Mouse (Mus musculus): ENCODE measurements around the gene Spata32. TPM values are rescaled to one million over a fixed set of nuclear protein-coding genes. Genes with fewer than 3 reads are reported as not detected.
A peak's percentile ranks its signal among the peaks of the same experiment; 100 is the strongest.

Gene Spata32
- polyA plus RNA-seq (2015; fragmentation: Nextera tagmentation; extraction: Ambion mirVana), result not detected in 2 replicates

GRCm38 (mm10) chr11:103217790-103218516, at the start of gene Spata32:
Gene Spata32 (minus strand): TSS chr11:103218432.
- 2% methylated on average over 45 of the region's 45 CpGs for WGBS
- Histone ChIP-seq H3K27me3 (peaks cover 4% of the 10 kb centered on the region; the same call in 1 of the 2 replicates), H3K4me3 (peak within 1 kb of the TSS; percentile 46), H3K27ac (no peak within 1 kb of the TSS), H3K9me3 (no peaks in the 10 kb centered on the region), H3K36me3 (peaks cover 16% of the 10 kb centered on the region), H3K4me2 (peak within 1 kb of the TSS; percentile 92), H3K4me1 (peaks cover 12% of the 10 kb centered on the region; the same call in 1 of the 2 replicates), H3K9ac (peak within 1 kb of the TSS; percentile 46)
- ATAC-seq (ENCODE audit: borderline replicate concordance, extremely low read depth, low FRiP score, low TSS enrichment), result peak; percentile 64; the same call in 1 of the 2 replicates

- peak; percentile 99 for ATAC-seq (ENCODE audit: borderline replicate concordance, extremely low read depth, low FRiP score, low TSS enrichment)
- peak within 1 kb of the TSS; percentile 78 for H3K4me3 ChIP-seq
- WGBS, result 1% methylated on average over 55 of the region's 55 CpGs
These were observed 49.4 kb upstream of the Spata32 start, which contains the start of gene Map3k14 for GRCm38 (mm10) chr11:103267346-103268219. Gene Map3k14 (minus strand): TSS chr11:103267472.

GRCm38 (mm10) chr11:103266729-103267345, 48.6 kb upstream of the Spata32 start:
- Histone ChIP-seq H3K4me1 (peaks cover 41% of the 10 kb centered on the region), H3K4me2 (peak overlapping the region; percentile 89), H3K36me3 (no peaks in the 10 kb centered on the region), H3K4me3 (peak overlapping the region; percentile 78), H3K9ac (peak overlapping the region; percentile 78), H3K9me3 (no peaks in the 10 kb centered on the region), H3K27me3 (no peaks in the 10 kb centered on the region), H3K27ac (peak overlapping the region; percentile 84)
- ATAC-seq (ENCODE audit: borderline replicate concordance, extremely low read depth, low FRiP score, low TSS enrichment), result 0 out of 2 replicates have a peak, but pooled peaks have one; percentile 0
- 1% methylated on average over 42 of the region's 42 CpGs for WGBS

More at GRCm38 (mm10) chr11:103267346-103268219, 49.4 kb upstream of the Spata32 start, which contains the start of gene Map3k14:
- H3K9me3 ChIP-seq, result no peaks in the 10 kb centered on the region
- H3K9ac ChIP-seq, result peak within 1 kb of the TSS; percentile 78
- H3K4me1 ChIP-seq, result peaks cover 35% of the 10 kb centered on the region
- H3K27ac ChIP-seq, result peak within 1 kb of the TSS; percentile 84
- no peaks in the 10 kb centered on the region for H3K27me3 ChIP-seq
- no peaks in the 10 kb centered on the region for H3K36me3 ChIP-seq
- H3K4me2 ChIP-seq, result peak within 1 kb of the TSS; percentile 89

GRCm38 (mm10) chr11:103265856-103266255, 47.6 kb upstream of the Spata32 start:
- 43% methylated on average over 2 of the region's 2 CpGs for WGBS
- Histone ChIP-seq H3K4me1 (peaks cover 42% of the 10 kb centered on the region), H3K4me2 (peak overlapping the region; percentile 89; the same call in 1 of the 2 replicates), H3K9ac (no peak overlapping the region), H3K36me3 (no peaks in the 10 kb centered on the region), H3K27ac (no peak overlapping the region), H3K9me3 (no peaks in the 10 kb centered on the region), H3K27me3 (no peaks in the 10 kb centered on the region), H3K4me3 (peak overlapping the region; percentile 78; the same call in 1 of the 2 replicates)
- no peak for ATAC-seq (ENCODE audit: borderline replicate concordance, extremely low read depth, low FRiP score, low TSS enrichment)

- Histone ChIP-seq H3K4me3 (no peak overlapping the region), H3K9me3 (no peaks in the 10 kb centered on the region), H3K4me2 (no peak overlapping the region), H3K27ac (no peak overlapping the region), H3K36me3 (no peaks in the 10 kb centered on the region), H3K9ac (no peak overlapping the region), H3K4me1 (peaks cover 42% of the 10 kb centered on the region), H3K27me3 (no peaks in the 10 kb centered on the region)
- no peak for ATAC-seq (ENCODE audit: borderline replicate concordance, extremely low read depth, low FRiP score, low TSS enrichment)
- 69% methylated on average over 7 of the region's 7 CpGs for WGBS
These were observed 47.0 kb upstream of the Spata32 start for GRCm38 (mm10) chr11:103265211-103265610.

- Histone ChIP-seq H3K36me3 (no peaks in the 10 kb centered on the region), H3K27me3 (no peaks in the 10 kb centered on the region), H3K4me3 (no peak overlapping the region), H3K9me3 (no peaks in the 10 kb centered on the region), H3K4me1 (peaks cover 42% of the 10 kb centered on the region), H3K9ac (no peak overlapping the region), H3K4me2 (no peak overlapping the region), H3K27ac (no peak overlapping the region)
- no peak for ATAC-seq (ENCODE audit: borderline replicate concordance, extremely low read depth, low FRiP score, low TSS enrichment)
- 81% methylated on average over 20 of the region's 20 CpGs for WGBS
These were observed 46.3 kb upstream of the Spata32 start for GRCm38 (mm10) chr11:103264427-103265005.

GRCm38 (mm10) chr11:103263551-103263950, 45.3 kb upstream of the Spata32 start:
- Histone ChIP-seq H3K4me2 (0 out of 2 replicates have a peak overlapping the region, but pooled peaks have one; percentile 5), H3K9ac (no peak overlapping the region), H3K9me3 (no peaks in the 10 kb centered on the region), H3K27ac (no peak overlapping the region), H3K27me3 (no peaks in the 10 kb centered on the region), H3K36me3 (no peaks in the 10 kb centered on the region), H3K4me3 (no peak overlapping the region), H3K4me1 (peaks cover 38% of the 10 kb centered on the region)
- ATAC-seq (ENCODE audit: borderline replicate concordance, extremely low read depth, low FRiP score, low TSS enrichment), result no peak
- WGBS, result 47% methylated on average over 10 of the region's 10 CpGs

GRCm38 (mm10) chr11:103262412-103263267, 44.4 kb upstream of the Spata32 start:
- ATAC-seq (ENCODE audit: borderline replicate concordance, extremely low read depth, low FRiP score, low TSS enrichment), result no peak
- no peaks in the 10 kb centered on the region for H3K27me3 ChIP-seq
- H3K4me3 ChIP-seq, result no peak overlapping the region
- H3K9me3 ChIP-seq, result no peaks in the 10 kb centered on the region
- H3K4me1 ChIP-seq, result peaks cover 30% of the 10 kb centered on the region
- H3K9ac ChIP-seq, result no peak overlapping the region
- no peak overlapping the region for H3K27ac ChIP-seq
- 49% methylated on average over 20 of the region's 20 CpGs for WGBS
- H3K36me3 ChIP-seq, result no peaks in the 10 kb centered on the region
- peak overlapping the region; percentile 25 for H3K4me2 ChIP-seq

GRCm38 (mm10) chr11:103261671-103262411, 43.6 kb upstream of the Spata32 start:
- H3K27ac ChIP-seq, result no peak overlapping the region
- no peaks in the 10 kb centered on the region for H3K27me3 ChIP-seq
- H3K9me3 ChIP-seq, result no peaks in the 10 kb centered on the region
- H3K9ac ChIP-seq, result no peak overlapping the region
- 77% methylated on average over 7 of the region's 7 CpGs for WGBS
- ATAC-seq (ENCODE audit: borderline replicate concordance, extremely low read depth, low FRiP score, low TSS enrichment), result no peak
- H3K4me3 ChIP-seq, result no peak overlapping the region
- no peaks in the 10 kb centered on the region for H3K36me3 ChIP-seq
- peak overlapping the region; percentile 25 for H3K4me2 ChIP-seq
- peaks cover 30% of the 10 kb centered on the region for H3K4me1 ChIP-seq

All from lung, embryonic 15.5 days (tissue).